Mouse (Mus musculus): ENCODE measurements around the gene Yrdc. TPM values are rescaled to one million over a fixed set of nuclear protein-coding genes. Genes with fewer than 3 reads are reported as not detected.
A peak's percentile ranks its signal among the peaks of the same experiment; 100 is the strongest.

The Yrdc gene
- polyA plus RNA-seq, 1 experiment from 2014 or later = 27.5 TPM

GRCm38 (mm10) chr4:124872719-124873118, 22.2 kb downstream of the Yrdc start:
- H3K9ac ChIP-seq (ENCODE audit: low read length) = no peak overlapping the region
- H3K4me2 ChIP-seq (ENCODE audit: low read depth, low read length) = no peak overlapping the region
- no peaks in the 10 kb centered on the region for H3K4me1 ChIP-seq (replicated peaks; ENCODE audit: control insufficient read depth, insufficient read depth, low read length)
- H3K27me3 ChIP-seq (ENCODE audit: control insufficient read depth, insufficient read depth, low read depth, low read length) = no peaks in the 10 kb centered on the region
- H3K4me3 ChIP-seq (ENCODE audit: low read length) = no peak overlapping the region
- WGBS = 86% methylated on average over 1 of the region's 1 CpGs
- no peaks in the 10 kb centered on the region for H3K9me3 ChIP-seq (ENCODE audit: control insufficient read depth, low read length)
- H3K36me3 ChIP-seq (ENCODE audit: control insufficient read depth, insufficient read depth, low read length) = no peaks in the 10 kb centered on the region
- no peak overlapping the region for H3K27ac ChIP-seq (ENCODE audit: low read length)
- no peak for ATAC-seq (ENCODE audit: low read depth)

DNA sequence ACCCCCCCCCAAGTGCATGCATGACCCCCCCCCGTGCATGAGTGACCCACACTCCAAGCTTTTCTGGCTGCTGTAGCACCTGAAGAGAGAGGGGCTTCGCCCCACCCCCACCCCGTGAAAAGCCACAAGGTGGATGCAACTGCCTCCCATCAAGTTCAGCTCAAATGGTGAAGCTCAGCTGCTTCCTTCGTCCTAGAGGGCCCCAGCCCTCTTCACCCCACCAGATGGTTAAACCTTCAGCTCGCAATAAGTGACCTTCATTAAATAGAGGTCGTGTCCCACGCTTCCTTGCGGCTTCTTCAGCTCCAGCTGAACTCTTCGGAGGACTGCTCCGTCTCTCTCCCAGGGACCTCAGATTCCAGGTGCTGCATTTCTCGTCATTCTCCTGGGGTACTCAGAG, 30.1 kb downstream of the Yrdc start, which contains the start of gene Epha10:
TSS of gene Epha10 (plus strand) at position 301 of the 400 bp plus-strand sequence.
- 5% methylated on average over 11 of the region's 11 CpGs for WGBS

GRCm38 (mm10) chr4:124881341-124881908, 30.9 kb downstream of the Yrdc start:
- 1% methylated on average over 37 of the region's 37 CpGs for WGBS
- Histone ChIP-seq H3K27ac (ENCODE audit: low read length) (no peak overlapping the region), H3K4me1 (replicated peaks; ENCODE audit: control insufficient read depth, insufficient read depth, low read length) (peaks cover 4% of the 10 kb centered on the region; the same call in 1 of the 2 replicates), H3K9me3 (ENCODE audit: control insufficient read depth, low read length) (no peaks in the 10 kb centered on the region), H3K9ac (ENCODE audit: low read length) (no peak overlapping the region), H3K4me3 (ENCODE audit: low read length) (peak overlapping the region; percentile 33), H3K36me3 (ENCODE audit: control insufficient read depth, insufficient read depth, low read length) (no peaks in the 10 kb centered on the region), H3K27me3 (ENCODE audit: control insufficient read depth, insufficient read depth, low read depth, low read length) (peaks cover 49% of the 10 kb centered on the region), H3K4me2 (ENCODE audit: low read depth, low read length) (peak overlapping the region; percentile 52)
- 0 out of 2 replicates have a peak, but pooled peaks have one; percentile 12 for ATAC-seq (ENCODE audit: low read depth)

More for the DNA sequence above, 30.1 kb downstream of the Yrdc start, which contains the start of gene Epha10:
- Histone ChIP-seq H3K4me2 (ENCODE audit: low read depth, low read length) (peak within 1 kb of the TSS; percentile 52), H3K36me3 (ENCODE audit: control insufficient read depth, insufficient read depth, low read length) (no peaks in the 10 kb centered on the region), H3K4me1 (replicated peaks; ENCODE audit: control insufficient read depth, insufficient read depth, low read length) (peaks cover 4% of the 10 kb centered on the region; the same call in 1 of the 2 replicates), H3K9me3 (ENCODE audit: control insufficient read depth, low read length) (no peaks in the 10 kb centered on the region), H3K9ac (ENCODE audit: low read length) (no peak within 1 kb of the TSS), H3K27me3 (ENCODE audit: control insufficient read depth, insufficient read depth, low read depth, low read length) (peaks cover 43% of the 10 kb centered on the region), H3K4me3 (ENCODE audit: low read length) (peak within 1 kb of the TSS; percentile 33), H3K27ac (ENCODE audit: low read length) (no peak within 1 kb of the TSS)
- ATAC-seq (ENCODE audit: low read depth) = no peak

DNA sequence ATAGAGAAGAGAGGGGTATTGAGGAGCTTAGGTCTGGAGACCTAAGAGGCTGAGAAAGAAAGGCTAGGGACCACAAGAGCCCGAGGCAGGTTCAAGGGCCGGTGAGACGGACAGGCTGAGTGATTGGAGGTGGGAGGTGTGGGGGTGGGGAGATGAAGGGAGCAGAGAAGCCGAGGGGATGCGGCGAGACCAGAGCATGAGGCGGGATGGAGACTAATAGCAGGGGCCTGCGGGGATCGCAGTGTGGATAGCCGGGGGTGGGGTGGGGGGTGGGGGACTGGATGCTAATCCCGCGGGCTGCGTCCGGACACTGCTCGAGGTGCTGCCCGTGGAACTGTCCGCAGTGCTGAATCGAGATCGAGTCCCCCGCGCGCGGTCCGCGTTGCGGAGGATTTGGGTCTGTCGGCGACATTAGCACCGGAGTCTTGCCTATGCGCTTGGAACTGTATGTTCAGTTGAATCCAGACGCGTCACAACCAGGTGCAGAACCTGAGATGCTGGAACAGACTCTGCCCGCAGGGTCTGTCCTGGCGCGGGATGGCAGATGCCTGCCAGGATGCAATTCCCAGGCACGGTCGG, 31.8 kb downstream of the Yrdc start:
- Histone ChIP-seq H3K4me2 (ENCODE audit: low read depth, low read length) (no peak overlapping the region), H3K27ac (ENCODE audit: low read length) (no peak overlapping the region), H3K36me3 (ENCODE audit: control insufficient read depth, insufficient read depth, low read length) (no peaks in the 10 kb centered on the region), H3K9ac (ENCODE audit: low read length) (no peak overlapping the region), H3K4me1 (replicated peaks; ENCODE audit: control insufficient read depth, insufficient read depth, low read length) (peaks cover 4% of the 10 kb centered on the region; the same call in 1 of the 2 replicates), H3K27me3 (ENCODE audit: control insufficient read depth, insufficient read depth, low read depth, low read length) (peaks cover 49% of the 10 kb centered on the region), H3K4me3 (ENCODE audit: low read length) (no peak overlapping the region), H3K9me3 (ENCODE audit: control insufficient read depth, low read length) (no peaks in the 10 kb centered on the region)
- 0 out of 2 replicates have a peak, but pooled peaks have one; percentile 20 for ATAC-seq (ENCODE audit: low read depth)
- 2% methylated on average over 36 of the region's 37 CpGs for WGBS

- Histone ChIP-seq H3K27me3 (ENCODE audit: control insufficient read depth, insufficient read depth, low read depth, low read length) (peaks cover 27% of the 10 kb centered on the region), H3K9me3 (ENCODE audit: control insufficient read depth, low read length) (no peaks in the 10 kb centered on the region)
- WGBS = 64% methylated on average over 7 of the region's 7 CpGs
These were observed 38.2 kb downstream of the Yrdc start for GRCm38 (mm10) chr4:124888702-124889101.

GRCm38 (mm10) chr4:124889935-124890334, 39.5 kb downstream of the Yrdc start:
- no peak for ATAC-seq (ENCODE audit: low read depth)
- H3K27me3 ChIP-seq (ENCODE audit: control insufficient read depth, insufficient read depth, low read depth, low read length) = peaks cover 36% of the 10 kb centered on the region

More at GRCm38 (mm10) chr4:124888702-124889101, 38.2 kb downstream of the Yrdc start:
- Histone ChIP-seq H3K9ac (ENCODE audit: low read length) (no peak overlapping the region), H3K4me1 (replicated peaks; ENCODE audit: control insufficient read depth, insufficient read depth, low read length) (no peaks in the 10 kb centered on the region), H3K27ac (ENCODE audit: low read length) (no peak overlapping the region), H3K36me3 (ENCODE audit: control insufficient read depth, insufficient read depth, low read length) (no peaks in the 10 kb centered on the region), H3K4me3 (ENCODE audit: low read length) (no peak overlapping the region), H3K4me2 (ENCODE audit: low read depth, low read length) (no peak overlapping the region)
- ATAC-seq (ENCODE audit: low read depth) = no peak

DNA sequence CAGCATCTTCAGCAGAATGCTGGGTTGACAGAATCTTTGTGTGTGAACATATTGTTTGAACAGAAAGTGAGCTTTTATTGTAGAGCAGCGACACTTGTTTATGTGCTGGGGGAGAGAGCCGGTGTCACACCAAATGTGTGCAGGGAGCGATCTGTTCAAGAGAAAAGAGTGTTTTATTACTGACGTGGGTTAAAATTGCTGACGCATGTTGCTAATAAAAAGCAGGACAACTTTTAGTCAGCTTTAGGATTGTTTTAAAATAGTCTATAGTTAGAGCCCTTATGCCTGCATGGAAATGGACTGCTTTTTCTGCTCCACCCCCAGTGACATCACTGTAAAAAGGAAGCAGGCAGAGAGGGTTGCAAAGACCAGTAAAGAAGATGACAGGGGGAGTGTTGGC, 40.4 kb downstream of the Yrdc start:
- Histone ChIP-seq H3K4me1 (replicated peaks; ENCODE audit: control insufficient read depth, insufficient read depth, low read length) (no peaks in the 10 kb centered on the region; the same call in 1 of the 2 replicates), H3K4me3 (ENCODE audit: low read length) (no peak overlapping the region), H3K27ac (ENCODE audit: low read length) (no peak overlapping the region), H3K27me3 (ENCODE audit: control insufficient read depth, insufficient read depth, low read depth, low read length) (peaks cover 37% of the 10 kb centered on the region), H3K36me3 (ENCODE audit: control insufficient read depth, insufficient read depth, low read length) (no peaks in the 10 kb centered on the region), H3K9ac (ENCODE audit: low read length) (no peak overlapping the region), H3K4me2 (ENCODE audit: low read depth, low read length) (no peak overlapping the region), H3K9me3 (ENCODE audit: control insufficient read depth, low read length) (no peaks in the 10 kb centered on the region)
- WGBS = 71% methylated on average over 5 of the region's 5 CpGs
- ATAC-seq (ENCODE audit: low read depth) = no peak

More at GRCm38 (mm10) chr4:124889935-124890334, 39.5 kb downstream of the Yrdc start:
- Histone ChIP-seq H3K4me2 (ENCODE audit: low read depth, low read length) (no peak overlapping the region), H3K27ac (ENCODE audit: low read length) (no peak overlapping the region), H3K36me3 (ENCODE audit: control insufficient read depth, insufficient read depth, low read length) (no peaks in the 10 kb centered on the region), H3K9me3 (ENCODE audit: control insufficient read depth, low read length) (no peaks in the 10 kb centered on the region), H3K4me3 (ENCODE audit: low read length) (no peak overlapping the region), H3K9ac (ENCODE audit: low read length) (no peak overlapping the region), H3K4me1 (replicated peaks; ENCODE audit: control insufficient read depth, insufficient read depth, low read length) (no peaks in the 10 kb centered on the region; the same call in 1 of the 2 replicates)
- 90% methylated on average over 2 of the region's 2 CpGs for WGBS

- Histone ChIP-seq H3K4me1 (replicated peaks; ENCODE audit: control insufficient read depth, insufficient read depth, low read length) (no peaks in the 10 kb centered on the region; the same call in 1 of the 2 replicates), H3K4me2 (ENCODE audit: low read depth, low read length) (no peak overlapping the region), H3K9me3 (ENCODE audit: control insufficient read depth, low read length) (no peaks in the 10 kb centered on the region), H3K9ac (ENCODE audit: low read length) (no peak overlapping the region), H3K27me3 (ENCODE audit: control insufficient read depth, insufficient read depth, low read depth, low read length) (peaks cover 40% of the 10 kb centered on the region), H3K27ac (ENCODE audit: low read length) (no peak overlapping the region), H3K4me3 (ENCODE audit: low read length) (no peak overlapping the region), H3K36me3 (ENCODE audit: control insufficient read depth, insufficient read depth, low read length) (no peaks in the 10 kb centered on the region)
- ATAC-seq (ENCODE audit: low read depth) = no peak
- 24% methylated on average over 6 of the region's 6 CpGs for WGBS
These were observed 43.3 kb downstream of the Yrdc start for GRCm38 (mm10) chr4:124893769-124894168.

GRCm38 (mm10) chr4:124894508-124895428, 44.3 kb downstream of the Yrdc start:
- Histone ChIP-seq H3K27me3 (ENCODE audit: control insufficient read depth, insufficient read depth, low read depth, low read length) (peaks cover 45% of the 10 kb centered on the region), H3K4me1 (replicated peaks; ENCODE audit: control insufficient read depth, insufficient read depth, low read length) (no peaks in the 10 kb centered on the region; the same call in 1 of the 2 replicates), H3K4me3 (ENCODE audit: low read length) (peak overlapping the region; percentile 33), H3K27ac (ENCODE audit: low read length) (no peak overlapping the region), H3K9ac (ENCODE audit: low read length) (no peak overlapping the region), H3K36me3 (ENCODE audit: control insufficient read depth, insufficient read depth, low read length) (no peaks in the 10 kb centered on the region), H3K4me2 (ENCODE audit: low read depth, low read length) (peak overlapping the region; percentile 56), H3K9me3 (ENCODE audit: control insufficient read depth, low read length) (no peaks in the 10 kb centered on the region)
- no peak for ATAC-seq (ENCODE audit: low read depth)
- WGBS = 2% methylated on average over 63 of the region's 83 CpGs

Data from lung, embryonic 16.5 days (tissue).